Mouse (Mus musculus) T-cell, adult 66 days (primary cell): ENCODE results near the gene Foxl1. TPM values are rescaled to one million over a fixed set of nuclear protein-coding genes. Genes with fewer than 3 reads are reported as not detected.

Experiments used
- total RNA-seq, 2 experiments: library from RNA; stranded (reverse); gene quantifications; 3 replicates in 1 of 2; 4 replicates in 1 of 2; pipeline ENCODE4 v1.2.4; 2023

Foxl1 gene
- total RNA-seq = not detected

GRCm38 (mm10) chr8:121127756-121128375 is at the start of gene Foxl1:
Foxl1 (plus strand) TSS chr8:121127940.

GRCm38 (mm10) chr8:121084210-121084951 is 43.4 kb upstream of the Foxl1 start, which contains the start of gene Foxf1:
Foxf1 (plus strand) TSS chr8:121084386.

GRCm38 (mm10) chr8:121107668-121108656 is 19.8 kb upstream of the Foxl1 start, which contains the start of gene Mthfsd:
Mthfsd (minus strand) TSS chr8:121108392.

GRCm38 (mm10) chr8:121115948-121116347 is 11.8 kb upstream of the Foxl1 start, which contains the start of gene Foxc2:
Foxc2 (plus strand) TSS chr8:121116171.

Other genes starting within 250 kb of the Foxl1 start
- gene Foxf1, start 43.6 kb upstream of the Foxl1 start, total RNA-seq = not detected
- 10 to 100 TPM; 20.0 to 22.1 TPM for gene Mthfsd, start 19.5 kb upstream of the Foxl1 start, total RNA-seq
- gene Foxc2, start 11.8 kb upstream of the Foxl1 start, total RNA-seq = under 1 TPM in 1 of 2 experiments, not detected in 1; 0.21 TPM